Mouse (Mus musculus) E14TG2a.4 (cell line): ENCODE measurements around the gene Gm20388.

Experiments used
- CTCF ChIP-seq: conservative IDR thresholded peaks from 2 replicates; pipeline ENCODE4 v1.5.1; 2014; ENCODE audit warnings: low read length
- NANOG ChIP-seq: IDR thresholded peaks from 2 replicates; pipeline ENCODE4 v1.6.1; 2014; ENCODE audit warnings: borderline replicate concordance, low read length, mixed read lengths
- POU5F1 ChIP-seq: IDR thresholded peaks from 2 replicates; pipeline ENCODE4 v1.6.1; 2014; ENCODE audit warnings: low read length, borderline replicate concordance

GRCm38 (mm10) chr8:122181414-122181813, 2270.8 kb downstream of the Gm20388 start:
- TF ChIP-seq CTCF (no peak), NANOG (no peak), POU5F1 (no peak)
